Mouse (Mus musculus): ENCODE results near the gene Chchd10. TPM values are rescaled to one million over a fixed set of nuclear protein-coding genes. Genes with fewer than 3 reads are reported as not detected.

Chchd10 gene
- polyA plus RNA-seq, 1 experiment from 2014 or later = 9.5 TPM

- Histone ChIP-seq H3K4me2 (no peak overlapping the region), H3K9ac (no peak overlapping the region), H3K4me1 (peaks cover under 1% of the 10 kb centered on the region), H3K27ac (no peak overlapping the region), H3K36me3 (no peaks in the 10 kb centered on the region), H3K4me3 (no peak overlapping the region), H3K27me3 (peaks cover 21% of the 10 kb centered on the region), H3K9me3 (no peaks in the 10 kb centered on the region)
- ATAC-seq (ENCODE audit: insufficient number of reproducible peaks, insufficient read depth, low FRiP score, low TSS enrichment, low read depth) = no peak
- 66% methylated on average over 9 of the region's 9 CpGs for WGBS
These were observed 8.3 kb downstream of the Chchd10 start for GRCm38 (mm10) chr10:75941042-75941824.

- no peak within 1 kb of the TSS for H3K9ac ChIP-seq
- H3K36me3 ChIP-seq = no peaks in the 10 kb centered on the region
- H3K4me2 ChIP-seq = no peak within 1 kb of the TSS
- no peak within 1 kb of the TSS for H3K4me3 ChIP-seq
- WGBS = 75% methylated on average over 15 of the region's 15 CpGs
- ATAC-seq (ENCODE audit: insufficient number of reproducible peaks, insufficient read depth, low FRiP score, low TSS enrichment, low read depth) = no peak
- peaks cover 4% of the 10 kb centered on the region; the same call in 1 of the 2 replicates for H3K27me3 ChIP-seq
- H3K4me1 ChIP-seq = no peaks in the 10 kb centered on the region
- H3K9me3 ChIP-seq = no peaks in the 10 kb centered on the region
- no peak within 1 kb of the TSS for H3K27ac ChIP-seq
These were observed 10.0 kb downstream of the Chchd10 start, which contains the start of gene Vpreb3 for GRCm38 (mm10) chr10:75942736-75943477. Vpreb3 (plus strand) TSS chr10:75943057.

GRCm38 (mm10) chr10:75944066-75944772, 11.3 kb downstream of the Chchd10 start:
- H3K9me3 ChIP-seq = no peaks in the 10 kb centered on the region
- no peaks in the 10 kb centered on the region; the same call in 1 of the 2 replicates for H3K27me3 ChIP-seq
- WGBS = 26% methylated on average over 11 of the region's 11 CpGs
- H3K27ac ChIP-seq = no peak overlapping the region
- no peak overlapping the region for H3K9ac ChIP-seq
- H3K4me1 ChIP-seq = no peaks in the 10 kb centered on the region
- no peak overlapping the region for H3K4me2 ChIP-seq
- ATAC-seq (ENCODE audit: insufficient number of reproducible peaks, insufficient read depth, low FRiP score, low TSS enrichment, low read depth) = no peak
- no peaks in the 10 kb centered on the region for H3K36me3 ChIP-seq
- no peak overlapping the region for H3K4me3 ChIP-seq

GRCm38 (mm10) chr10:75945213-75945612, 12.3 kb downstream of the Chchd10 start:
- WGBS = 93% methylated on average over 7 of the region's 7 CpGs
- H3K9me3 ChIP-seq = no peaks in the 10 kb centered on the region
- H3K4me1 ChIP-seq = no peaks in the 10 kb centered on the region; the same call in 1 of the 2 replicates

GRCm38 (mm10) chr10:75945896-75946295, 13.0 kb downstream of the Chchd10 start:
- WGBS = 80% methylated on average over 7 of the region's 7 CpGs
- H3K4me3 ChIP-seq = no peak overlapping the region
- H3K36me3 ChIP-seq = no peaks in the 10 kb centered on the region
- ATAC-seq (ENCODE audit: insufficient number of reproducible peaks, insufficient read depth, low FRiP score, low TSS enrichment, low read depth) = no peak
- H3K4me2 ChIP-seq = no peak overlapping the region
- no peaks in the 10 kb centered on the region for H3K27me3 ChIP-seq
- H3K4me1 ChIP-seq = peaks cover 7% of the 10 kb centered on the region
- H3K27ac ChIP-seq = no peak overlapping the region
- no peaks in the 10 kb centered on the region for H3K9me3 ChIP-seq
- H3K9ac ChIP-seq = no peak overlapping the region

More at GRCm38 (mm10) chr10:75945213-75945612, 12.3 kb downstream of the Chchd10 start:
- Histone ChIP-seq H3K9ac (no peak overlapping the region), H3K27ac (no peak overlapping the region), H3K27me3 (no peaks in the 10 kb centered on the region), H3K4me3 (no peak overlapping the region), H3K36me3 (no peaks in the 10 kb centered on the region), H3K4me2 (no peak overlapping the region)
- ATAC-seq (ENCODE audit: insufficient number of reproducible peaks, insufficient read depth, low FRiP score, low TSS enrichment, low read depth) = no peak

- no peak for ATAC-seq (ENCODE audit: insufficient number of reproducible peaks, insufficient read depth, low FRiP score, low TSS enrichment, low read depth)
- H3K36me3 ChIP-seq = no peaks in the 10 kb centered on the region
- no peak overlapping the region for H3K27ac ChIP-seq
- H3K4me2 ChIP-seq = no peak overlapping the region
- no peaks in the 10 kb centered on the region for H3K27me3 ChIP-seq
- WGBS = 79% methylated on average over 5 of the region's 5 CpGs
- no peaks in the 10 kb centered on the region for H3K9me3 ChIP-seq
- no peak overlapping the region for H3K9ac ChIP-seq
- H3K4me1 ChIP-seq = peaks cover 9% of the 10 kb centered on the region
- no peak overlapping the region for H3K4me3 ChIP-seq
These were observed 15.1 kb downstream of the Chchd10 start for GRCm38 (mm10) chr10:75948079-75948478.

GRCm38 (mm10) chr10:75949053-75950045, 16.4 kb downstream of the Chchd10 start:
- no peak for ATAC-seq (ENCODE audit: insufficient number of reproducible peaks, insufficient read depth, low FRiP score, low TSS enrichment, low read depth)
- Histone ChIP-seq H3K4me3 (no peak overlapping the region), H3K27ac (no peak overlapping the region), H3K9me3 (no peaks in the 10 kb centered on the region), H3K27me3 (0 out of 2 replicates have a peak, but pooled peaks cover 10% of the 10 kb centered on the region), H3K4me1 (peaks cover 9% of the 10 kb centered on the region), H3K9ac (0 out of 2 replicates have a peak overlapping the region, but pooled peaks have one; percentile 73), H3K36me3 (no peaks in the 10 kb centered on the region), H3K4me2 (no peak overlapping the region)
- WGBS = 75% methylated on average over 22 of the region's 22 CpGs

- 2% methylated on average over 23 of the region's 23 CpGs for WGBS
- Histone ChIP-seq H3K36me3 (no peaks in the 10 kb centered on the region), H3K4me3 (peak overlapping the region; percentile 48), H3K4me2 (peak overlapping the region; percentile 93), H3K27ac (no peak overlapping the region), H3K9ac (peak overlapping the region; percentile 73), H3K4me1 (peaks cover 9% of the 10 kb centered on the region), H3K27me3 (0 out of 2 replicates have a peak, but pooled peaks cover 14% of the 10 kb centered on the region), H3K9me3 (no peaks in the 10 kb centered on the region)
- ATAC-seq (ENCODE audit: insufficient number of reproducible peaks, insufficient read depth, low FRiP score, low TSS enrichment, low read depth) = 0 out of 2 replicates have a peak, but pooled peaks have one; percentile 45
These were observed 17.9 kb downstream of the Chchd10 start for GRCm38 (mm10) chr10:75950791-75951210.

- peak overlapping the region; percentile 48 for H3K4me3 ChIP-seq
- 0 out of 2 replicates have a peak, but pooled peaks cover 14% of the 10 kb centered on the region for H3K27me3 ChIP-seq
- no peak overlapping the region for H3K27ac ChIP-seq
- H3K36me3 ChIP-seq = no peaks in the 10 kb centered on the region
- no peaks in the 10 kb centered on the region for H3K9me3 ChIP-seq
- H3K9ac ChIP-seq = peak overlapping the region; percentile 73
- peak overlapping the region; percentile 93 for H3K4me2 ChIP-seq
- peaks cover 9% of the 10 kb centered on the region for H3K4me1 ChIP-seq
- ATAC-seq (ENCODE audit: insufficient number of reproducible peaks, insufficient read depth, low FRiP score, low TSS enrichment, low read depth) = no peak
- 4% methylated on average over 13 of the region's 13 CpGs for WGBS
These were observed 18.6 kb downstream of the Chchd10 start for GRCm38 (mm10) chr10:75951424-75952050.

- H3K27ac ChIP-seq = no peak within 1 kb of the TSS
- H3K36me3 ChIP-seq = no peaks in the 10 kb centered on the region
- H3K4me2 ChIP-seq = peak within 1 kb of the TSS; percentile 49
- no peak within 1 kb of the TSS for H3K9ac ChIP-seq
- peaks cover 9% of the 10 kb centered on the region for H3K4me1 ChIP-seq
- H3K4me3 ChIP-seq = peak within 1 kb of the TSS; percentile 26
- H3K9me3 ChIP-seq = no peaks in the 10 kb centered on the region
- no peak for ATAC-seq (ENCODE audit: insufficient number of reproducible peaks, insufficient read depth, low FRiP score, low TSS enrichment, low read depth)
- WGBS = 26% methylated on average over 20 of the region's 20 CpGs
- 0 out of 2 replicates have a peak, but pooled peaks cover 14% of the 10 kb centered on the region for H3K27me3 ChIP-seq
These were observed 21.5 kb downstream of the Chchd10 start, which contains the start of gene Gm5134 for GRCm38 (mm10) chr10:75954381-75954811. Gm5134 (plus strand) TSS chr10:75954514.

Data from embryonic facial prominence, embryonic 13.5 days (tissue).